Mouse (Mus musculus): Measurements from ENCODE around the gene Tab1. TPM values are rescaled to one million over a fixed set of nuclear protein-coding genes. Genes with fewer than 3 reads are reported as not detected.

The Tab1 gene
- total and polyA plus RNA-seq, 2 experiments from 2014 or later = 25.7 to 52.1 TPM

DNA sequence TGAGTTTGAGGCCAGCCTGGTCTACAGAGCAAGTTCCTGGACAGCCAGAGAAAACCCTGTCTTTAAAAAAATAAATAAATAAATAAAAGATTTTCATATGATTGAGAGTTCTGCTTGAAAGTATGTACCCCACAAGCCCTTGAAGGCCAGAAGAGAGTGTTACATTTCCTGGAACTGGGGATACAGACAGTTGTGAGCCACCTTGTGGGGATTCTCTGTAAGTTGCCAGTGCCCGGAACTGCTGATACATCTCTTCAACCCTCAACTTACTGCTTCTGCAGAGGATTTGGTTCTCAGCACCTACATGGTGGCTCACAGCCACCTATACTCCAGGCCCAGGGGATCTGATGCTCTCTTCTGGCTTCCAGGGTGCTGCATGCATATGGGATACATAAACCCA lies 5.7 kb upstream of the Tab1 start:
- H3K4me3 ChIP-seq (ENCODE audit: low read depth, low read length) = no peak overlapping the region
- H3K27me3 ChIP-seq (ENCODE audit: insufficient read depth, low read length) = no peaks in the 10 kb centered on the region
- no peaks in the 10 kb centered on the region for H3K36me3 ChIP-seq (ENCODE audit: insufficient read depth)
- DNase-seq (peak; percentile 25), ATAC-seq (no peak; the same call in 1 of the 2 replicates)
- peak; percentile 56 for TF ChIP-seq CTCF (IDR thresholded peaks at IDR 0.05; ENCODE audit: low read depth)
- H3K4me1 ChIP-seq (ENCODE audit: insufficient read depth) = no peaks in the 10 kb centered on the region
- WGBS = 68% methylated on average over 1 of the region's 1 CpGs
- no peak overlapping the region for H3K27ac ChIP-seq (ENCODE audit: low read depth, low read length)
- H3K4me2 ChIP-seq (ENCODE audit: low read depth) = no peak overlapping the region
- H3K9me3 ChIP-seq (ENCODE audit: low read length) = no peaks in the 10 kb centered on the region
- H3K9ac ChIP-seq = no peak overlapping the region

GRCm38 (mm10) chr15:80129982-80130381 lies 2.9 kb upstream of the Tab1 start:
- Histone ChIP-seq H3K27ac (ENCODE audit: low read depth, low read length) (no peak overlapping the region), H3K27me3 (ENCODE audit: insufficient read depth, low read length) (no peaks in the 10 kb centered on the region), H3K4me1 (ENCODE audit: insufficient read depth) (peaks cover 9% of the 10 kb centered on the region; the same call in 1 of the 2 replicates), H3K4me2 (ENCODE audit: low read depth) (no peak overlapping the region), H3K4me3 (ENCODE audit: low read depth, low read length) (no peak overlapping the region), H3K9ac (no peak overlapping the region), H3K9me3 (ENCODE audit: low read length) (no peaks in the 10 kb centered on the region), H3K36me3 (ENCODE audit: insufficient read depth) (no peaks in the 10 kb centered on the region)
- 91% methylated on average over 6 of the region's 6 CpGs for WGBS
- TF ChIP-seq CTCF (IDR thresholded peaks at IDR 0.05; ENCODE audit: low read depth) = no peak
- DNase-seq = no peak
- no peak for ATAC-seq

DNA sequence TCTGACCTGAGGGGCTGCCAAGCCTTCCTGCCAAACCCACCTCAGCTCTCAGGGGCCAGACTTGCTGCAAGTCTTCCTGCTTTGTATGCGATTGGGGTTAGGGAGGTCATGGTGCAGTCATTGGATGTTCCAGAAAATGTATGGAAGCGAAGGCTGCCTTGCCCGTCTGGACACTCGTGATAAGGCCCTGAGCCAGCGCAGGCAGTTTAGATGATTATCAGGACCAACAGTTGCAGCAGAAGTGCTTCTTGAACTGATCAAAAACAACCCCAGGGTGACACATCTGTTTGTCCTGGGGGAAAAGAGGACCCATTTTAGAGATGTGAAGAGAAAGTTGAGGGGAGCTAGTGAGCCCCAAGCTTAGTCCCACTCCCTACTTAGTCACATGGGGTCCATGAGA lies 2.2 kb upstream of the Tab1 start:
- Histone ChIP-seq H3K27ac (ENCODE audit: low read depth, low read length) (no peak overlapping the region), H3K27me3 (ENCODE audit: insufficient read depth, low read length) (no peaks in the 10 kb centered on the region), H3K4me1 (ENCODE audit: insufficient read depth) (peaks cover 9% of the 10 kb centered on the region; the same call in 1 of the 2 replicates), H3K9ac (no peak overlapping the region), H3K36me3 (ENCODE audit: insufficient read depth) (no peaks in the 10 kb centered on the region), H3K9me3 (ENCODE audit: low read length) (no peaks in the 10 kb centered on the region), H3K4me3 (ENCODE audit: low read depth, low read length) (no peak overlapping the region), H3K4me2 (ENCODE audit: low read depth) (no peak overlapping the region)
- ATAC-seq (no peak), DNase-seq (no peak)
- 94% methylated on average over 5 of the region's 5 CpGs for WGBS
- TF ChIP-seq CTCF (IDR thresholded peaks at IDR 0.05; ENCODE audit: low read depth) = no peak

GRCm38 (mm10) chr15:80131421-80131820 lies 1.5 kb upstream of the Tab1 start:
- 64% methylated on average over 6 of the region's 6 CpGs for WGBS
- ATAC-seq (no peak), DNase-seq (no peak)
- no peak for TF ChIP-seq CTCF (IDR thresholded peaks at IDR 0.05; ENCODE audit: low read depth)
- no peak overlapping the region for H3K4me2 ChIP-seq (ENCODE audit: low read depth)
- H3K27ac ChIP-seq (ENCODE audit: low read depth, low read length) = no peak overlapping the region
- H3K9ac ChIP-seq = no peak overlapping the region
- no peaks in the 10 kb centered on the region for H3K9me3 ChIP-seq (ENCODE audit: low read length)
- H3K27me3 ChIP-seq (ENCODE audit: insufficient read depth, low read length) = no peaks in the 10 kb centered on the region
- H3K4me1 ChIP-seq (ENCODE audit: insufficient read depth) = peaks cover 9% of the 10 kb centered on the region; the same call in 1 of the 2 replicates
- no peak overlapping the region for H3K4me3 ChIP-seq (ENCODE audit: low read depth, low read length)
- H3K36me3 ChIP-seq (ENCODE audit: insufficient read depth) = no peaks in the 10 kb centered on the region

- H3K27ac ChIP-seq (ENCODE audit: low read depth, low read length) = no peak overlapping the region
- ATAC-seq (no peak), DNase-seq (no peak)
- H3K9ac ChIP-seq = 0 out of 2 replicates have a peak overlapping the region, but pooled peaks have one; percentile 85
- WGBS = 78% methylated on average over 9 of the region's 9 CpGs
- peaks cover 9% of the 10 kb centered on the region; the same call in 1 of the 2 replicates for H3K4me1 ChIP-seq (ENCODE audit: insufficient read depth)
- no peaks in the 10 kb centered on the region; the same call in 1 of the 2 replicates for H3K36me3 ChIP-seq (ENCODE audit: insufficient read depth)
- H3K4me3 ChIP-seq (ENCODE audit: low read depth, low read length) = peak overlapping the region; percentile 78
- no peaks in the 10 kb centered on the region for H3K9me3 ChIP-seq (ENCODE audit: low read length)
- peak overlapping the region; percentile 88 for H3K4me2 ChIP-seq (ENCODE audit: low read depth)
- no peaks in the 10 kb centered on the region for H3K27me3 ChIP-seq (ENCODE audit: insufficient read depth, low read length)
- no peak for TF ChIP-seq CTCF (IDR thresholded peaks at IDR 0.05; ENCODE audit: low read depth)
Observed at GRCm38 (mm10) chr15:80132452-80132851, 475 bp upstream of the Tab1 start.

- Histone ChIP-seq H3K9ac (peak overlapping the region; percentile 85), H3K36me3 (ENCODE audit: insufficient read depth) (no peaks in the 10 kb centered on the region; the same call in 1 of the 2 replicates), H3K4me1 (ENCODE audit: insufficient read depth) (peaks cover 9% of the 10 kb centered on the region; the same call in 1 of the 2 replicates), H3K27ac (ENCODE audit: low read depth, low read length) (peak overlapping the region; percentile 97), H3K27me3 (ENCODE audit: insufficient read depth, low read length) (no peaks in the 10 kb centered on the region), H3K9me3 (ENCODE audit: low read length) (no peaks in the 10 kb centered on the region), H3K4me3 (ENCODE audit: low read depth, low read length) (peak overlapping the region; percentile 78), H3K4me2 (ENCODE audit: low read depth) (peak overlapping the region; percentile 88)
- ATAC-seq (no peak), DNase-seq (no peak)
- 0 out of 2 replicates have a peak, but pooled peaks have one; percentile 6 for TF ChIP-seq CTCF (IDR thresholded peaks at IDR 0.05; ENCODE audit: low read depth)
- WGBS = 16% methylated on average over 14 of the region's 14 CpGs
Observed at GRCm38 (mm10) chr15:80133682-80134449, 939 bp downstream of the Tab1 start.

DNA sequence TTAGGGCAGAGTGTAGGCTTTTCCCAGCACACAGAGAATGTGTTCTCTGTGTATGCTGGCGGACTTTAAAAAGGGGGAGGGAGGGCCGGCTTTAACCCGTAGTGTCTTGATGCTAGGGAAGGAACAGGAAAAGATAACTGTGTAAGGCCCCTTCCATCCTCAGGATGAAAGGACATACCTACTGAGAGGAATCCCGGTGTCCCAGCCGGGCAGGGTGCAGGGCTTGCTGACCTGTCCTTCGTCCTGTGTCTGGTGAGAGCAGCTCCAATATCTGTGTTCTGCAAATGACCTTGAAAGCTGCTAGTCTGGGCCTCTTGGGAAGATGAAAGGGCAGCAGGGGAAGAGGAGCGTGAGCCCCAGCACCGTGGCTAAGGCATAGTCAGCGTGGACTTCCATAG lies 1.5 kb downstream of the Tab1 start:
- Histone ChIP-seq H3K4me2 (ENCODE audit: low read depth) (peak overlapping the region; percentile 88), H3K9me3 (ENCODE audit: low read length) (no peaks in the 10 kb centered on the region), H3K36me3 (ENCODE audit: insufficient read depth) (no peaks in the 10 kb centered on the region; the same call in 1 of the 2 replicates), H3K9ac (peak overlapping the region; percentile 85; the same call in 1 of the 2 replicates), H3K4me3 (ENCODE audit: low read depth, low read length) (peak overlapping the region; percentile 78; the same call in 1 of the 2 replicates), H3K27me3 (ENCODE audit: insufficient read depth, low read length) (no peaks in the 10 kb centered on the region), H3K4me1 (ENCODE audit: insufficient read depth) (peaks cover 9% of the 10 kb centered on the region; the same call in 1 of the 2 replicates), H3K27ac (ENCODE audit: low read depth, low read length) (no peak overlapping the region)
- ATAC-seq = no peak
- DNase-seq = no peak
- no peak for TF ChIP-seq CTCF (IDR thresholded peaks at IDR 0.05; ENCODE audit: low read depth)
- 63% methylated on average over 9 of the region's 9 CpGs for WGBS
